Mouse (Mus musculus) myocyte (in vitro differentiated cells): ENCODE results near the gene Mmp2.

ENCODE experiments used
- CEBPB ChIP-seq: IDR thresholded peaks from 2 replicates; pipeline ENCODE4 v1.6.1; 2011; ENCODE audit warnings: mild to moderate bottlenecking, moderate library complexity; ENCODE audit not compliant: poor library complexity, insufficient read depth, severe bottlenecking
- E2F4 ChIP-seq: IDR thresholded peaks from one replicate; pipeline ENCODE4 v1.6.1; 2011; ENCODE audit warnings: mild to moderate bottlenecking, control low read depth, moderate library complexity; ENCODE audit not compliant: insufficient read depth
- MAX ChIP-seq: IDR thresholded peaks from one replicate; pipeline ENCODE4 v1.6.1; 2011; ENCODE audit warnings: low read depth, mild to moderate bottlenecking, control low read depth
- MYOD1 ChIP-seq, 3 experiments: IDR thresholded peaks; one replicate each; pipeline ENCODE4 v1.6.1; 2011; ENCODE audit warnings: control low read depth in 2 of 3, low read depth in 2 of 3, mild to moderate bottlenecking in 2 of 3, moderate library complexity in 1 of 3; ENCODE audit not compliant: insufficient read length in 2 of 3, control insufficient read depth in 1 of 3
- POLR2A ChIP-seq: IDR thresholded peaks from one replicate; pipeline ENCODE4 v1.6.1; 2011; ENCODE audit warnings: low read depth, mild to moderate bottlenecking, control low read depth, moderate library complexity; ENCODE audit not compliant: insufficient read length
- POLR2AphosphoS2 ChIP-seq: IDR thresholded peaks from one replicate; pipeline ENCODE4 v1.6.1; 2011; ENCODE audit warnings: low read depth, control low read depth; ENCODE audit not compliant: insufficient read length
- REST ChIP-seq: IDR thresholded peaks from one replicate; pipeline ENCODE4 v1.6.1; 2011; ENCODE audit warnings: mild to moderate bottlenecking, control low read depth, moderate library complexity; ENCODE audit not compliant: insufficient read depth, insufficient read length
- TCF12 ChIP-seq: IDR thresholded peaks from one replicate; pipeline ENCODE4 v1.6.1; 2011; ENCODE audit warnings: mild to moderate bottlenecking, control low read depth; ENCODE audit not compliant: poor library complexity, insufficient read depth, severe bottlenecking
- USF1 ChIP-seq: IDR thresholded peaks from one replicate; pipeline ENCODE4 v1.6.1; 2011; ENCODE audit warnings: low read depth, mild to moderate bottlenecking, control low read depth, moderate library complexity

- no peak for TF ChIP-seq E2F4
- no peak for TF ChIP-seq CEBPB
- TF ChIP-seq POLR2AphosphoS2 = no peak
- no peak for TF ChIP-seq MYOD1 (IDR thresholded peaks at IDR 0.05; ENCODE audit: control insufficient read depth in 1 of 3, insufficient read length in 2 of 3, low read depth in 2 of 3)
- TF ChIP-seq USF1 = no peak
- TF ChIP-seq TCF12 = no peak
- TF ChIP-seq POLR2A = no peak
- TF ChIP-seq MAX = no peak
- no peak for TF ChIP-seq REST
Measured at GRCm38 (mm10) chr8:92849261-92849660, 22.2 kb downstream of the Mmp2 start.
